Mouse (Mus musculus) heart, embryonic 10.5 days (tissue): Measurements from ENCODE around the gene Tshz2. TPM values are rescaled to one million over a fixed set of nuclear protein-coding genes. Genes with fewer than 3 reads are reported as not detected.

Source experiments
- DNase-seq: peaks from one replicate; pipeline ENCODE4 v3.0.0-alpha.2; 2017; ENCODE audit warnings: low spot score
- H3K27ac ChIP-seq: fragments of 300-500 bp; sonication (generic); 2 replicates; pipeline ENCODE4 v1.5.1; 2016; ENCODE audit warnings: mild to moderate bottlenecking
- H3K27me3 ChIP-seq: fragments of 300-500 bp; sonication (generic); 2 replicates; pipeline ENCODE4 v1.6.1; 2016; ENCODE audit warnings: mild to moderate bottlenecking; ENCODE audit not compliant: poor library complexity, insufficient read depth, severe bottlenecking
- H3K36me3 ChIP-seq: fragments of 300-500 bp; sonication (generic); 2 replicates; pipeline ENCODE4 v1.6.1; 2016; ENCODE audit warnings: mild to moderate bottlenecking, moderate library complexity
- H3K4me1 ChIP-seq: fragments of 300-500 bp; sonication (generic); 2 replicates; pipeline ENCODE4 v1.6.1; 2016; ENCODE audit warnings: mild to moderate bottlenecking
- H3K4me3 ChIP-seq: fragments of 300-500 bp; sonication (generic); 2 replicates; pipeline ENCODE4 v1.5.1; 2016; ENCODE audit warnings: mild to moderate bottlenecking, moderate library complexity
- H3K9me3 ChIP-seq: fragments of 300-500 bp; sonication (generic); 2 replicates; pipeline ENCODE4 v1.6.1; 2016; ENCODE audit warnings: mild to moderate bottlenecking, moderate library complexity
- WGBS: fragments of 180-500 bp; shearing (Covaris S2); methylation state at CpG from one replicate; pipeline ENCODE4 v1.1.7; 2016; 5-methylcytosine and 5-hydroxymethylcytosine counted together
- polyA plus RNA-seq: library from polyadenylated mRNA; unstranded; fragments of >200 nt; fragmentation: Nextera tagmentation; extraction: Ambion mirVana; gene quantifications from 2 replicates; pipeline ENCODE4 v1.2.1, GENCODE M21; 2016

Gene Tshz2
- polyA plus RNA-seq, 1 experiment from 2014 or later, result 5.7 TPM

- Histone ChIP-seq H3K36me3 (no peaks in the 10 kb centered on the region), H3K27me3 (no peaks in the 10 kb centered on the region), H3K9me3 (no peaks in the 10 kb centered on the region), H3K27ac (no peak overlapping the region), H3K4me1 (no peaks in the 10 kb centered on the region), H3K4me3 (no peak overlapping the region)
- DNase-seq, result no peak
- WGBS, result 66% methylated on average over 5 of the region's 5 CpGs
Measured at GRCm38 (mm10) chr2:170033219-170033618, 400.4 kb downstream of the Tshz2 start.

GRCm38 (mm10) chr2:170034794-170035193 lies 402.0 kb downstream of the Tshz2 start:
- WGBS, result 90% methylated on average over 11 of the region's 11 CpGs
- H3K9me3 ChIP-seq, result no peaks in the 10 kb centered on the region
- no peaks in the 10 kb centered on the region for H3K27me3 ChIP-seq
- no peak for DNase-seq
- H3K36me3 ChIP-seq, result no peaks in the 10 kb centered on the region
- no peak overlapping the region for H3K4me3 ChIP-seq
- H3K27ac ChIP-seq, result no peak overlapping the region
- H3K4me1 ChIP-seq, result no peaks in the 10 kb centered on the region

- no peak for DNase-seq
- H3K36me3 ChIP-seq, result no peaks in the 10 kb centered on the region
- H3K4me3 ChIP-seq, result no peak overlapping the region
- H3K27me3 ChIP-seq, result no peaks in the 10 kb centered on the region
- no peak overlapping the region for H3K27ac ChIP-seq
- WGBS, result 81% methylated on average over 11 of the region's 11 CpGs
- no peaks in the 10 kb centered on the region for H3K9me3 ChIP-seq
- H3K4me1 ChIP-seq, result no peaks in the 10 kb centered on the region
Measured at GRCm38 (mm10) chr2:170036791-170037241, 404.0 kb downstream of the Tshz2 start.

GRCm38 (mm10) chr2:170037346-170037745 lies 404.5 kb downstream of the Tshz2 start:
- no peaks in the 10 kb centered on the region for H3K4me1 ChIP-seq
- no peaks in the 10 kb centered on the region for H3K9me3 ChIP-seq
- H3K27me3 ChIP-seq, result no peaks in the 10 kb centered on the region
- H3K36me3 ChIP-seq, result no peaks in the 10 kb centered on the region
- no peak overlapping the region for H3K4me3 ChIP-seq
- DNase-seq, result no peak
- WGBS, result 73% methylated on average over 13 of the region's 13 CpGs
- H3K27ac ChIP-seq, result no peak overlapping the region

- WGBS, result 81% methylated on average over 14 of the region's 14 CpGs
- Histone ChIP-seq H3K27ac (no peak overlapping the region), H3K27me3 (no peaks in the 10 kb centered on the region), H3K4me1 (no peaks in the 10 kb centered on the region), H3K9me3 (no peaks in the 10 kb centered on the region), H3K36me3 (no peaks in the 10 kb centered on the region), H3K4me3 (no peak overlapping the region)
- no peak for DNase-seq
Measured at GRCm38 (mm10) chr2:170039772-170040171, 407.0 kb downstream of the Tshz2 start.

- no peaks in the 10 kb centered on the region for H3K4me1 ChIP-seq
- no peaks in the 10 kb centered on the region; the same call in 1 of the 2 replicates for H3K9me3 ChIP-seq
- no peaks in the 10 kb centered on the region for H3K27me3 ChIP-seq
- no peaks in the 10 kb centered on the region for H3K36me3 ChIP-seq
- H3K4me3 ChIP-seq, result no peak overlapping the region
- DNase-seq, result no peak
- H3K27ac ChIP-seq, result no peak overlapping the region
- 69% methylated on average over 9 of the region's 9 CpGs for WGBS
Measured at GRCm38 (mm10) chr2:170041101-170041500, 408.3 kb downstream of the Tshz2 start.

GRCm38 (mm10) chr2:170042471-170043213 lies 409.8 kb downstream of the Tshz2 start:
- 79% methylated on average over 12 of the region's 12 CpGs for WGBS
- no peak for DNase-seq
- H3K27me3 ChIP-seq, result no peaks in the 10 kb centered on the region
- no peak overlapping the region for H3K4me3 ChIP-seq
- no peak overlapping the region for H3K27ac ChIP-seq
- no peaks in the 10 kb centered on the region for H3K4me1 ChIP-seq
- no peaks in the 10 kb centered on the region; the same call in 1 of the 2 replicates for H3K9me3 ChIP-seq
- H3K36me3 ChIP-seq, result no peaks in the 10 kb centered on the region

GRCm38 (mm10) chr2:170043290-170043689 lies 410.5 kb downstream of the Tshz2 start:
- WGBS, result 82% methylated on average over 10 of the region's 10 CpGs
- no peak for DNase-seq
- H3K27ac ChIP-seq, result no peak overlapping the region
- no peaks in the 10 kb centered on the region for H3K4me1 ChIP-seq
- H3K9me3 ChIP-seq, result no peaks in the 10 kb centered on the region; the same call in 1 of the 2 replicates
- H3K36me3 ChIP-seq, result no peaks in the 10 kb centered on the region
- no peaks in the 10 kb centered on the region for H3K27me3 ChIP-seq
- H3K4me3 ChIP-seq, result no peak overlapping the region

- H3K9me3 ChIP-seq, result no peaks in the 10 kb centered on the region; the same call in 1 of the 2 replicates
- no peaks in the 10 kb centered on the region for H3K4me1 ChIP-seq
- H3K27me3 ChIP-seq, result no peaks in the 10 kb centered on the region
- H3K27ac ChIP-seq, result no peak overlapping the region
- no peaks in the 10 kb centered on the region for H3K36me3 ChIP-seq
- DNase-seq, result no peak
- H3K4me3 ChIP-seq, result no peak overlapping the region
- WGBS, result 73% methylated on average over 11 of the region's 11 CpGs
Measured at GRCm38 (mm10) chr2:170045896-170046295, 413.1 kb downstream of the Tshz2 start.

GRCm38 (mm10) chr2:170046371-170047145 lies 413.7 kb downstream of the Tshz2 start:
- no peak overlapping the region for H3K27ac ChIP-seq
- H3K4me1 ChIP-seq, result no peaks in the 10 kb centered on the region
- H3K4me3 ChIP-seq, result no peak overlapping the region
- H3K27me3 ChIP-seq, result no peaks in the 10 kb centered on the region
- no peaks in the 10 kb centered on the region for H3K36me3 ChIP-seq
- WGBS, result 86% methylated on average over 9 of the region's 9 CpGs
- no peaks in the 10 kb centered on the region; the same call in 1 of the 2 replicates for H3K9me3 ChIP-seq
- no peak for DNase-seq

- H3K9me3 ChIP-seq, result no peaks in the 10 kb centered on the region; the same call in 1 of the 2 replicates
- 81% methylated on average over 1 of the region's 1 CpGs for WGBS
- no peaks in the 10 kb centered on the region for H3K27me3 ChIP-seq
- H3K36me3 ChIP-seq, result no peaks in the 10 kb centered on the region
- no peaks in the 10 kb centered on the region for H3K4me1 ChIP-seq
- H3K27ac ChIP-seq, result no peak overlapping the region
- DNase-seq, result no peak
- H3K4me3 ChIP-seq, result no peak overlapping the region
Measured at GRCm38 (mm10) chr2:170048831-170049230, 416.0 kb downstream of the Tshz2 start.

- Histone ChIP-seq H3K27me3 (no peaks in the 10 kb centered on the region), H3K36me3 (no peaks in the 10 kb centered on the region), H3K4me3 (no peak overlapping the region), H3K9me3 (no peaks in the 10 kb centered on the region; the same call in 1 of the 2 replicates), H3K27ac (no peak overlapping the region), H3K4me1 (no peaks in the 10 kb centered on the region)
- 41% methylated on average over 5 of the region's 5 CpGs for WGBS
- DNase-seq, result no peak
Measured at GRCm38 (mm10) chr2:170050651-170051050, 417.8 kb downstream of the Tshz2 start.

- WGBS, result 84% methylated on average over 6 of the region's 6 CpGs
- Histone ChIP-seq H3K27me3 (no peaks in the 10 kb centered on the region), H3K9me3 (no peaks in the 10 kb centered on the region; the same call in 1 of the 2 replicates), H3K4me1 (no peaks in the 10 kb centered on the region), H3K27ac (no peak overlapping the region), H3K4me3 (no peak overlapping the region), H3K36me3 (no peaks in the 10 kb centered on the region)
- DNase-seq, result no peak
Measured at GRCm38 (mm10) chr2:170051441-170051840, 418.6 kb downstream of the Tshz2 start.
